Mouse (Mus musculus) MEL (cell line): ENCODE results near the gene Stat2. TPM values are rescaled to one million over a fixed set of nuclear protein-coding genes. Genes with fewer than 3 reads are reported as not detected.
A peak's percentile ranks its signal among the peaks of the same experiment; 100 is the strongest.
"Not testable (repeated sequence)": the region's sequence is repeated elsewhere in the genome, so short reads cannot be mapped to it uniquely, and the experiment has no call there.

Experiments
- DNase-seq: peaks from one replicate; pipeline ENCODE4 v3.0.0; 2011; ENCODE audit warnings: low read depth, low spot score
- H3K27ac ChIP-seq: 2 replicates; pipeline ENCODE4 v1.5.1; 2012; ENCODE audit warnings: low read depth, mild to moderate bottlenecking, control low read depth, low read length, moderate library complexity; ENCODE audit not compliant: control insufficient read depth
- H3K27me3 ChIP-seq, 2 experiments: fragments of 150-350 bp in 1 of 2; sonication (generic) in 1 of 2; 2 replicates each; pipeline ENCODE4 v1.6.1; 2012; ENCODE audit warnings: low read length in 2 of 2, mild to moderate bottlenecking in 2 of 2, improper control_type of control experiment in 1 of 2, moderate library complexity in 1 of 2; ENCODE audit not compliant: insufficient read depth in 2 of 2, control insufficient read depth in 1 of 2
- H3K36me3 ChIP-seq, 2 experiments: 2 replicates each; pipeline ENCODE4 v1.6.1; 2012 to 2014; ENCODE audit warnings: low read length in 2 of 2, improper control_type of control experiment in 1 of 2, inconsistent platforms in 1 of 2, mild to moderate bottlenecking in 1 of 2; ENCODE audit not compliant: insufficient read depth in 2 of 2, control insufficient read depth in 1 of 2
- H3K4me1 ChIP-seq, 2 experiments: fragments of 150-350 bp in 1 of 2; sonication (generic) in 1 of 2; 2 replicates each; pipeline ENCODE4 v1.6.1; 2012; ENCODE audit warnings: low read length in 2 of 2, improper control_type of control experiment in 1 of 2, mild to moderate bottlenecking in 1 of 2; ENCODE audit not compliant: insufficient read depth in 2 of 2, control insufficient read depth in 1 of 2
- H3K4me3 ChIP-seq, 2 experiments: fragments of 150-350 bp in 1 of 2; sonication (generic) in 1 of 2; 2 replicates each; pipeline ENCODE4 v1.5.1; 2012; ENCODE audit warnings: low read depth in 2 of 2, low read length in 2 of 2, mild to moderate bottlenecking in 2 of 2, moderate library complexity in 2 of 2, control low read depth in 1 of 2, improper control_type of control experiment in 1 of 2; ENCODE audit not compliant: control insufficient read depth in 1 of 2, insufficient read depth in 1 of 2
- H3K79me2 ChIP-seq: 2 replicates; pipeline ENCODE4 v1.6.1; 2012; ENCODE audit warnings: mild to moderate bottlenecking, low read length, moderate library complexity; ENCODE audit not compliant: control insufficient read depth, poor library complexity, insufficient read depth
- H3K9ac ChIP-seq: 2 replicates; pipeline ENCODE4 v1.6.1; 2012; ENCODE audit warnings: low read depth, mild to moderate bottlenecking, control low read depth, low read length, moderate library complexity; ENCODE audit not compliant: control insufficient read depth, poor library complexity, severe bottlenecking
- H3K9me3 ChIP-seq: fragments of 150-350 bp; sonication (generic); replicated peaks from 2 replicates; pipeline ENCODE4 v1.6.1; 2012; ENCODE audit warnings: mild to moderate bottlenecking, low read length, improper control_type of control experiment, moderate library complexity; ENCODE audit not compliant: insufficient read depth
- CTCF ChIP-seq, 3 experiments: IDR thresholded peaks in 2 of 3; conservative IDR thresholded peaks in 1 of 3; 2 replicates each; pipeline ENCODE4 v1.5.1; 2011 to 2012; ENCODE audit warnings: low read length in 3 of 3, low read depth in 2 of 3, mild to moderate bottlenecking in 2 of 3, improper control_type of control experiment in 1 of 3, inconsistent platforms in 1 of 3, mixed read lengths in 1 of 3, moderate library complexity in 1 of 3; ENCODE audit not compliant: control insufficient read depth in 1 of 3, insufficient read depth in 1 of 3, poor library complexity in 1 of 3, severe bottlenecking in 1 of 3
- ETS1 ChIP-seq: IDR thresholded peaks from 2 replicates; pipeline ENCODE4 v1.6.1; 2012; ENCODE audit warnings: low read depth, mild to moderate bottlenecking, inconsistent platforms, low read length, improper control_type of control experiment, moderate library complexity
- GATA1 ChIP-seq: IDR thresholded peaks from 2 replicates; pipeline ENCODE4 v1.6.1; 2011; ENCODE audit warnings: low read depth, low read length, improper control_type of control experiment
- HCFC1 ChIP-seq: IDR thresholded peaks from 2 replicates; pipeline ENCODE4 v1.6.1; 2012; ENCODE audit warnings: low read depth, mild to moderate bottlenecking, inconsistent platforms, low read length, improper control_type of control experiment, moderate library complexity
- JUND ChIP-seq: IDR thresholded peaks from 2 replicates; pipeline ENCODE4 v1.6.1; 2011; ENCODE audit warnings: low read depth, mild to moderate bottlenecking, improper control_type of control experiment, low read length
- MEF2A ChIP-seq: IDR thresholded peaks from 2 replicates; pipeline ENCODE4 v1.6.1; 2014; ENCODE audit warnings: low read depth, mild to moderate bottlenecking, inconsistent platforms, low read length, improper control_type of control experiment; ENCODE audit not compliant: poor library complexity, insufficient replicate concordance, severe bottlenecking; ENCODE audit errors: extremely low read depth
- MXI1 ChIP-seq: IDR thresholded peaks from 2 replicates; pipeline ENCODE4 v1.6.1; 2011; ENCODE audit warnings: mild to moderate bottlenecking, low read depth, low read length, improper control_type of control experiment
- MYC ChIP-seq: IDR thresholded peaks from 2 replicates; pipeline ENCODE4 v1.6.1; 2011; ENCODE audit warnings: low read depth, mild to moderate bottlenecking, low read length, improper control_type of control experiment, moderate library complexity
- NELFE ChIP-seq: IDR thresholded peaks from 2 replicates; pipeline ENCODE4 v1.6.1; 2011; ENCODE audit warnings: low read depth, low read length, improper control_type of control experiment
- NRF1 ChIP-seq: IDR thresholded peaks from 2 replicates; pipeline ENCODE4 v1.6.1; 2014; ENCODE audit warnings: low read depth, mild to moderate bottlenecking, inconsistent platforms, low read length, improper control_type of control experiment, moderate library complexity; ENCODE audit not compliant: poor library complexity, insufficient read depth, severe bottlenecking
- RAD21 ChIP-seq: IDR thresholded peaks from 2 replicates; pipeline ENCODE4 v1.6.1; 2011; ENCODE audit warnings: mild to moderate bottlenecking, low read depth, low read length, improper control_type of control experiment
- SIN3A ChIP-seq: IDR thresholded peaks from 2 replicates; pipeline ENCODE4 v1.6.1; 2012; ENCODE audit warnings: low read length, improper control_type of control experiment, inconsistent platforms
- SMC3 ChIP-seq: IDR thresholded peaks from 2 replicates; pipeline ENCODE4 v1.6.1; 2011; ENCODE audit warnings: low read depth, low read length, improper control_type of control experiment
- TBP ChIP-seq: IDR thresholded peaks from 2 replicates; pipeline ENCODE4 v1.8.0; 2011; ENCODE audit warnings: low read depth, low read length, improper control_type of control experiment
- ZC3H11A ChIP-seq: IDR thresholded peaks from 2 replicates; pipeline ENCODE4 v1.6.1; 2012; ENCODE audit warnings: low read depth, mild to moderate bottlenecking, inconsistent platforms, low read length, improper control_type of control experiment
- ZNF384 ChIP-seq: IDR thresholded peaks from 2 replicates; pipeline ENCODE4 v1.6.1; 2012; ENCODE audit warnings: low read depth, mild to moderate bottlenecking, inconsistent platforms, low read length, improper control_type of control experiment
- polyA plus RNA-seq, 2 experiments: library from polyadenylated mRNA; stranded (reverse) in 1 of 2; unstranded in 1 of 2; fragments of >175 nt in 1 of 2; fragments of >200 nt in 1 of 2; gene quantifications; 2 replicates each; pipeline versions ENCODE4 v1.2.1 to v1.2.4; 2012; ENCODE audit warnings: low replicate concordance in 2 of 2, low read depth in 1 of 2; ENCODE audit not compliant: insufficient read length in 2 of 2, insufficient read depth in 1 of 2, missing spikeins in 1 of 2
- total RNA-seq: library from RNA; depleted of rRNA; stranded (reverse); fragments of 300-350 nt; gene quantifications from 2 replicates; pipeline ENCODE4 v1.2.3, GENCODE M21; 2012

Gene Stat2
- total and polyA plus RNA-seq, 3 experiments: 3.6 to 6.6 TPM; not detected in 1

GRCm38 (mm10) chr10:128332358-128333249 is 62.2 kb downstream of the Stat2 start:
- H3K27me3 ChIP-seq: not testable (repeated sequence)
- H3K4me1 ChIP-seq: peaks cover 10 to 27% of the 10 kb centered on the region in 2 experiments
- TF ChIP-seq TBP: peak; percentile 95
- TF ChIP-seq ZNF384: peak; percentile 58

GRCm38 (mm10) chr10:128335582-128335981 is 65.2 kb downstream of the Stat2 start:
- peak overlapping the region in 1 of 2 experiments; percentile 7; a peak in 1 of 4 replicates for H3K4me3 ChIP-seq
- H3K27me3 ChIP-seq: no peaks in the 10 kb centered on the region
- DNase-seq: peak; percentile 91
- H3K9ac ChIP-seq: peak overlapping the region; percentile 44; the same call in 1 of the 2 replicates
- H3K36me3 ChIP-seq: peaks cover 0 to 49% of the 10 kb centered on the region in 2 experiments; a peak in 2 of 4 replicates
- H3K4me1 ChIP-seq: peaks cover 10 to 43% of the 10 kb centered on the region in 2 experiments
- H3K79me2 ChIP-seq: peaks cover 29% of the 10 kb centered on the region
- no peaks in the 10 kb centered on the region for H3K9me3 ChIP-seq
- peak overlapping the region; percentile 98; the same call in 1 of the 2 replicates for H3K27ac ChIP-seq
- no peak for TF ChIP-seq MEF2A
- TF ChIP-seq HCFC1: peak; percentile 70
- 0 out of 2 replicates have a peak, but pooled peaks have one; percentile 18 for TF ChIP-seq MYC
- peak; percentile 50; the same call in 1 of the 2 replicates for TF ChIP-seq ZNF384
- no peak for TF ChIP-seq NRF1
- peak; percentile 47 for TF ChIP-seq GATA1
- peak; percentile 82; the same call in 1 of the 2 replicates for TF ChIP-seq SIN3A
- peak; percentile 90 for TF ChIP-seq JUND
- no peak for TF ChIP-seq NELFE
- peak; percentile 85 for TF ChIP-seq SMC3
- peak; percentile 75 for TF ChIP-seq RAD21
- peak; percentile 39; the same call in 1 of the 2 replicates for TF ChIP-seq ETS1
- 0 out of 2 replicates have a peak, but pooled peaks have one; percentile 40 for TF ChIP-seq MXI1
- TF ChIP-seq ZC3H11A: peak; percentile 50
- peak; percentile 76 to 88 (median 85) for TF ChIP-seq CTCF (IDR thresholded peaks at IDR 0.05 in 2 of 3, conservative IDR thresholded peaks at IDR 0.05 in 1 of 3; ENCODE audit: control insufficient read depth in 1 of 3, insufficient read depth in 1 of 3, low read depth in 2 of 3, low read length in 3 of 3, poor library complexity in 1 of 3, severe bottlenecking in 1 of 3)

More at GRCm38 (mm10) chr10:128332358-128333249, 62.2 kb downstream of the Stat2 start:
- peak; percentile 48 for DNase-seq
- H3K27ac ChIP-seq, H3K9ac ChIP-seq, H3K79me2 ChIP-seq, H3K9me3 ChIP-seq, H3K4me3 ChIP-seq: not testable (repeated sequence)
- peaks cover 0 to 30% of the 10 kb centered on the region in 2 experiments; a peak in 2 of 4 replicates for H3K36me3 ChIP-seq
